9 mouse cellular contexts compared by ENCODE assay signal in genomic region chrX:135963629-135964028, GRCm38 (mm10). TPM values are rescaled to one million over a fixed set of nuclear protein-coding genes. Genes with fewer than 3 reads are reported as not detected.
A peak's percentile ranks its signal among the peaks of the same experiment; 100 is the strongest.
DNase-seq lines count a peak whose midpoint lies in the region; ATAC-seq lines count a peak whose summit lies in the region.
"Had no signal": no experiment of that assay in that cellular context is flagged by ENCODE, and none has a peak within 500 bp of the region (broad histone marks: within the 10 kb centered on the region; RNA-seq: fewer than 3 reads in every experiment).

No protein-coding gene starts in this region.

- no peaks in the 10 kb centered on the region for H3K9me3 ChIP-seq in forebrain, embryonic 13.5 days (replicated peaks)
- H3K9me3 ChIP-seq: liver, embryonic 15.5 days had no signal

- H3K27me3 ChIP-seq in forebrain, embryonic 13.5 days, result no peaks in the 10 kb centered on the region
- H3K27me3 ChIP-seq: liver, embryonic 15.5 days had no signal

- H3K4me3 ChIP-seq in forebrain, embryonic 13.5 days, result no peak overlapping the region
- H3K4me3 ChIP-seq: liver, embryonic 15.5 days had no signal

- H3K4me1 ChIP-seq in forebrain, embryonic 13.5 days, result 0 out of 2 replicates have a peak, but pooled peaks cover 6% of the 10 kb centered on the region
- H3K4me1 ChIP-seq: liver, embryonic 15.5 days had no signal

- WGBS in forebrain, embryonic 13.5 days, result 13% methylated on average over 3 of the region's 3 CpGs

- H3K36me3 ChIP-seq in forebrain, embryonic 13.5 days (ENCODE audit: poor library complexity, severe bottlenecking), result no peaks in the 10 kb centered on the region
- H3K36me3 ChIP-seq: liver, embryonic 15.5 days had no signal

- H3K4me2 ChIP-seq in forebrain, embryonic 13.5 days, result no peak overlapping the region
- H3K4me2 ChIP-seq: liver, embryonic 15.5 days had no signal

- ATAC-seq in forebrain, embryonic 13.5 days, result peak; percentile 83

- DNase-seq in adrenal gland, postnatal 10 days, result peak; percentile 47
- DNase-seq in adrenal gland, adult 8-10 months, result no peak
- DNase-seq in left cerebral cortex, adult 18-20 months (ENCODE audit: low spot score in 2 of 2), result peak; percentile 26 to 54
- DNase-seq in left cerebral cortex, adult 8-10 months (ENCODE audit: low spot score in 2 of 2), result no peak
- DNase-seq in Muller cell, postnatal 12 days (ENCODE audit: inconsistent ontology term), result peak; percentile 12
- peak; percentile 65 for DNase-seq in lung, postnatal 36 days
- no peak for DNase-seq in spleen, adult 18-20 months

- no peak overlapping the region for H3K27ac ChIP-seq in forebrain, embryonic 13.5 days
- H3K27ac ChIP-seq: liver, embryonic 15.5 days had no signal

- H3K9ac ChIP-seq in forebrain, embryonic 13.5 days, result no peak overlapping the region
- H3K9ac ChIP-seq: liver, embryonic 15.5 days had no signal

RNA-seq across cellular contexts. Expression of gene Arxes2, which starts 30.0 kb away (rescaled TPM):
- 10 to 100 TPM; 62.1 to 76.8 TPM for total RNA-seq in adrenal gland, postnatal 10 days (2021)
- 10 to 100 TPM; 18.5 to 35.9 (median 27.9) TPM for total RNA-seq in adrenal gland, adult 8-10 months (2022)
- 10 to 100 TPM; 62.2 to 63.3 TPM for total RNA-seq in left cerebral cortex, adult 18-20 months (2021)
- total RNA-seq in left cerebral cortex, adult 8-10 months (2022), result 10 to 100 TPM; 61.5 to 72.9 (median 69.6) TPM
- 150 and 176 TPM in 2 replicates for polyA plus RNA-seq in forebrain, embryonic 13.5 days (2015; fragmentation: Nextera tagmentation; extraction: Ambion mirVana)

Comparison
In these comparisons a context has a peak if more than half of its experiments do, and no peak if none do; other contexts are left out.
1. DNase-seq: peak in adrenal gland, postnatal 10 days (single experiment), left cerebral cortex, adult 18-20 months (2 of 2), Muller cell, postnatal 12 days (single experiment) and lung, postnatal 36 days (single experiment); none in adrenal gland, adult 8-10 months (single experiment), left cerebral cortex, adult 8-10 months (0 of 2) and spleen, adult 18-20 months (0 of 2).